Mouse (Mus musculus) erythroblast, embryonic 14.5 days (primary cell): ENCODE data around the gene Erbb2.

Experiments
- GATA1 ChIP-seq: IDR thresholded peaks from 2 replicates; pipeline ENCODE4 v1.6.1; 2012; ENCODE audit warnings: low read length, inconsistent platforms, mixed read lengths
- TAL1 ChIP-seq: IDR thresholded peaks from 3 replicates; pipeline ENCODE4 v1.6.1; 2012; ENCODE audit warnings: low read length, inconsistent platforms, mixed read lengths

GRCm38 (mm10) chr11:98458121-98458990 lies 46.1 kb downstream of the Erbb2 start:
- TF ChIP-seq TAL1 (no peak), GATA1 (no peak)
